Mouse (Mus musculus) E14TG2a.4 (cell line): ENCODE data around the gene Gucd1.

Source experiments
- CTCF ChIP-seq: conservative IDR thresholded peaks from 2 replicates; pipeline ENCODE4 v1.5.1; 2014; ENCODE audit warnings: low read length
- POU5F1 ChIP-seq: IDR thresholded peaks from 2 replicates; pipeline ENCODE4 v1.6.1; 2014; ENCODE audit warnings: low read length, borderline replicate concordance

DNA sequence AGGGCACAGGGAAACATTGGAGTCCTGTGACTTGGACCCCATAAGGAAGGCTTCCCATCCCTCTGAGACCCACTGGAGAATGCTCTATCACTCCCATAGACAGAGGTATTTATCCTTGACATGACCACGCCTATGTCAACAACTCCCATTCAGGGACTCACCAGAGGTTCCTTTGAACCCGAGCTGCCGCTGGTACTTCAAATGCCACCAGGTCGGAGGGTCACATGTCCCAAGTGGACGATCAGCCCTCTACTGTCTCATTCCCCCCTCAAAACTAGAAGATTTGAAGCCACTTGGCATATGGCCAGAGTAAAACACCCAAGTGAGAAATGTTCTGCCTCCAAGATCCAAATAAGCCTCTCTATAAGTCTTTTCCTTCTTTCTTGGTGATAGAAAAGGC lies 43.2 kb downstream of the Gucd1 start:
- TF ChIP-seq CTCF (no peak), POU5F1 (no peak)
